In the genomic region with DNA sequence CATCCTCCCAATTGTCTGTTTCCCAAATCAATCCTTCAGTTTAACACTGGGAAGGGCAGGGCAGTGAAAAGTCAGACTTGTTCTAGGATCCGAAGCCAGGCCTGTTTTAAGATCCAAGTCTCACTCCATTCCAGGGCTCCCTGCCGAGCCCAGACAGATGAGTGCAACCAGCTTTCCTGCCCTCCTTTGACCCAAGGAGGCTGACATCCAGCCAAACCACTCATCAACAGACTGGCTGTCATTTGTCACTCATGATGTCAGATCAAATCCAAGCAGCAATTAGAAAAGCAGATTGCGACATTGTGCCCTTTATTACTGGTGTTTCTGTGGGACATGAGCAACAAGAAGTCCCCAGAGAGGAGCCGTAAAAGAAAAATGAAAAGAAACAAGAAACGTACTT, we compare ENCODE assay signal across 10 mouse cellular contexts.
DNase-seq lines count a peak whose midpoint lies in the region; ATAC-seq and TF ChIP-seq lines count a peak whose summit lies in the region.
"Had no signal": no experiment of that assay in that cellular context is flagged by ENCODE, and none has a peak within 500 bp of the region (broad histone marks: within the 10 kb centered on the region; RNA-seq: fewer than 3 reads in every experiment).

No protein-coding gene starts in this region.

- peak; percentile 81 to 86 for DNase-seq in heart, adult 18-20 months
- DNase-seq in adrenal gland, postnatal 25 days = peak; percentile 24
- DNase-seq in heart, postnatal 10 days = peak; percentile 63 to 67
- DNase-seq in lung, postnatal 0 days (ENCODE audit: low spot score) = peak; percentile 61
- no peak for DNase-seq in thymus, postnatal 36 days
- no peak for DNase-seq in retina, embryonic 14.5 days (ENCODE audit: low spot score)
- DNase-seq in liver = no peak
- DNase-seq: liver, embryonic 13.5 days had no signal

- 70% methylated on average over 5 of the region's 5 CpGs for WGBS in heart, embryonic 12.5 days
- 54% methylated on average over 5 of the region's 5 CpGs for WGBS in lung, postnatal 0 days

- peaks cover 5% of the 10 kb centered on the region for H3K4me1 ChIP-seq in heart, embryonic 12.5 days (replicated peaks)
- no peaks in the 10 kb centered on the region for H3K4me1 ChIP-seq in lung, postnatal 0 days (ENCODE audit: insufficient read depth, low read depth, low read length)
- H3K4me1 ChIP-seq: liver, embryonic 13.5 days had no signal

- H3K36me3 ChIP-seq in heart, embryonic 12.5 days = no peaks in the 10 kb centered on the region
- no peaks in the 10 kb centered on the region for H3K36me3 ChIP-seq in lung, postnatal 0 days (ENCODE audit: insufficient read depth, low read length)
- H3K36me3 ChIP-seq: liver, embryonic 13.5 days had no signal

- H3K9ac ChIP-seq in heart, embryonic 12.5 days = no peak overlapping the region
- no peak overlapping the region for H3K9ac ChIP-seq in lung, postnatal 0 days (replicated peaks; ENCODE audit: low read depth)
- H3K9ac ChIP-seq: liver, embryonic 13.5 days had no signal

- no peak overlapping the region for H3K4me3 ChIP-seq in heart, embryonic 12.5 days
- H3K4me3 ChIP-seq in lung, postnatal 0 days (ENCODE audit: low read depth, low read length) = no peak overlapping the region
- H3K4me3 ChIP-seq: liver, embryonic 13.5 days had no signal

- H3K27me3 ChIP-seq in heart, embryonic 12.5 days (replicated peaks) = no peaks in the 10 kb centered on the region
- H3K27me3 ChIP-seq in lung, postnatal 0 days (replicated peaks; ENCODE audit: insufficient read depth, low read length) = no peaks in the 10 kb centered on the region
- H3K27me3 ChIP-seq: liver, embryonic 13.5 days had no signal

- TF ChIP-seq EP300 in lung, postnatal 0 days (IDR thresholded peaks at IDR 0.05) = no peak

- no peak overlapping the region for H3K4me2 ChIP-seq in heart, embryonic 12.5 days
- 0 out of 2 replicates have a peak overlapping the region, but pooled peaks have one; percentile 2 for H3K4me2 ChIP-seq in lung, postnatal 0 days (replicated peaks; ENCODE audit: low read depth, low read length)
- H3K4me2 ChIP-seq: liver, embryonic 13.5 days had no signal

- TF ChIP-seq CTCF in lung, postnatal 0 days (IDR thresholded peaks at IDR 0.05) = no peak

- no peak overlapping the region for H3K27ac ChIP-seq in heart, embryonic 12.5 days (ENCODE audit: poor library complexity, severe bottlenecking)
- H3K27ac ChIP-seq in lung, postnatal 0 days (ENCODE audit: low read length) = no peak overlapping the region
- H3K27ac ChIP-seq: liver, embryonic 13.5 days had no signal

- no peaks in the 10 kb centered on the region for H3K9me3 ChIP-seq in heart, embryonic 12.5 days (replicated peaks)
- H3K9me3 ChIP-seq in lung, postnatal 0 days (ENCODE audit: low read length) = no peaks in the 10 kb centered on the region
- H3K9me3 ChIP-seq: liver, embryonic 13.5 days had no signal

- no peak for ATAC-seq in heart, embryonic 12.5 days (ENCODE audit: insufficient number of reproducible peaks, low FRiP score)
- ATAC-seq in lung, postnatal 0 days = peak; percentile 35
- ATAC-seq: intestine, postnatal 0 days had no signal

- intact Hi-C loops in heart, postnatal 10 days (cut with DNase I) = no loop called here

Comparison
In these comparisons a context has a peak if more than half of its experiments do, and no peak if none do; other contexts are left out.
1. DNase-seq: peak in heart, adult 18-20 months (2 of 2), adrenal gland, postnatal 25 days (single experiment), heart, postnatal 10 days (2 of 2) and lung, postnatal 0 days (single experiment); none in thymus, postnatal 36 days (0 of 2), retina, embryonic 14.5 days (single experiment) and liver (single experiment).